Mouse (Mus musculus) E14TG2a.4 (cell line): ENCODE data around the gene Adam4.
"Not testable (repeated sequence)": the region's sequence is repeated elsewhere in the genome, so short reads cannot be mapped to it uniquely, and the experiment has no call there.

ENCODE experiments used
- CTCF ChIP-seq: conservative IDR thresholded peaks from 2 replicates; pipeline ENCODE4 v1.5.1; 2014; ENCODE audit warnings: low read length
- NANOG ChIP-seq: IDR thresholded peaks from 2 replicates; pipeline ENCODE4 v1.6.1; 2014; ENCODE audit warnings: borderline replicate concordance, low read length, mixed read lengths
- POU5F1 ChIP-seq: IDR thresholded peaks from 2 replicates; pipeline ENCODE4 v1.6.1; 2014; ENCODE audit warnings: low read length, borderline replicate concordance

GRCm38 (mm10) chr12:81379364-81379763 lies 42.4 kb downstream of the Adam4 start, which contains the start of gene Gm4787:
- not testable (repeated sequence) for TF ChIP-seq CTCF, POU5F1, NANOG
